Mouse (Mus musculus): ENCODE measurements around the gene Smim22.

Smim22 gene

DNA sequence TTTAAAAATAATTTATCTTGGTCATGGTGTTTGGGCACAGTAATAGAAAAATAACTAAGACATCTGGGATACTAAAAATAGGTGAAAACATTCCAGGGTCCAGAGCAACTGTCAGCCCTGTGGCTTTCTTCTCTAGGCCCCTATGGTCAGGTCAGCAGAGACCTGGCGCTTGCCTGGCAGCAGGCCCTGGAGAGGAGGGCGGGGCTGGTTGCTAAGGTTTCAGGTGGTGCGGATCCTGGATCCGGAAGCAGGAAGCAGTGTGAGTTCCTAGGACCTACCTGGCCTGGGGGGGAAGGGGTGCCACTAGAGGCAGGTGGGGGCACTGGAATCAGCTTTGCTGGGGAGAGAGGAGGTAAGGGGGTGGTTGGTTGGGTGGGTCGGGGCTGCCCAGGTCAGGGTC lies at the start of gene Smim22:
TSS of gene Smim22 (plus strand) at position 222 of the 400 bp plus-strand sequence.
- peak; percentile 81 for DNase-seq

DNA sequence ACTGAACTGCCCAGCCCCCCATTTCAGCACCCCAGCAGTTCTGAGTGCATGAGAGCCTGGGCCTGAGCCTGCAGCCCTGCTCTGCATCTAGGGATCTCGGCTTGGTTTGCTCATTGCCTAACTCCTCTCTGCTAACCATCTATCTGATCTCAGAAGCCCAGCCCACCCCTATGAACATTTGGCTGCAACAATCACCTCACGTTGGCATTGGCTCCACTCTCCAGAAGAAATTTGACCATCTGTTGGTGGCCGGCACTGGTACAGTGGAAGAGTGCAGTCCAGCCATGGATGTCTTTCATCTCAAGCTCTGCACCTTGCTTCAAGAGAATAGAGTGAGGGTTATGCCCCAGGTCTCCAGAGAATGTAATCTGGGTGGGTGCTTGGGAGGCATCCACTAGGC lies 49.6 kb upstream of the Smim22 start:
- DNase-seq: no peak

DNA sequence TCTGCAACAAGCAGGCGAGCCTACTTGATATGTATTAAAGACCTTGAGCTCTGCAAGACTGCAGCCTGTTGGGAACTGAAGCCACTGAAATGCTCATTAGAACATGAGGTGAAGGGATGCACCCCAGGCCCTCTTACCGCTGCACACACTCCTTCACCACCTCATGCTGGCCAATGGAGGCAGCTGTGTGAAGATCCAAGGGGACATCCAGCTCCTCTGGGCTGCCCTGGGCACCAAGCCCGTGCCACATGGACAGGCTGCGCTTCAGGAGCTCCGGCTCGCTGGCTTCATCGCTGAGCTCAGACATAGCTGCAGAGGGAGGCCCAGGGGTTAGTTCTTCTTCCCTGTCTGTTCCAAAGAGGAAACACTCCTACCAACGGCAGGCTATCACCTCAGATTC lies 46.8 kb upstream of the Smim22 start:
- no peak for DNase-seq

DNA sequence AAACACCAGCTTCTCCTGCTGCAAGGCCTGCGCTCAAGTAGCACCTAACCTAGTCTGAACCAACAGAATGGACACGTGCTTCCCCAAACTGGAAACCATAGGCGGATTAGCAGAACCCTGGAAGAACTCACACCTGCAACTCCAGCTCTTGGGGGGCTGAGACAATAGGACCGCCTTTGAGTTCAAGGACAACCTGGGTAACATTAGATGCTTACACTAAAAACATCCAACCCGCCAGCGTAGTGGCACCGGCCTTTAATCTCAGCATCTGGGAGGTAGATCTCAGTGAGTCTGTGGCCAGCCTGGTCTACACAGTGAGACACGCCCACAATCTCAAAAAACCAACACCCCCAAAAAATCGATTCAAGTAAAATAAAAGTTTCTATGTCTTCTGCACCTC lies 43.7 kb upstream of the Smim22 start:
- no peak for DNase-seq

DNA sequence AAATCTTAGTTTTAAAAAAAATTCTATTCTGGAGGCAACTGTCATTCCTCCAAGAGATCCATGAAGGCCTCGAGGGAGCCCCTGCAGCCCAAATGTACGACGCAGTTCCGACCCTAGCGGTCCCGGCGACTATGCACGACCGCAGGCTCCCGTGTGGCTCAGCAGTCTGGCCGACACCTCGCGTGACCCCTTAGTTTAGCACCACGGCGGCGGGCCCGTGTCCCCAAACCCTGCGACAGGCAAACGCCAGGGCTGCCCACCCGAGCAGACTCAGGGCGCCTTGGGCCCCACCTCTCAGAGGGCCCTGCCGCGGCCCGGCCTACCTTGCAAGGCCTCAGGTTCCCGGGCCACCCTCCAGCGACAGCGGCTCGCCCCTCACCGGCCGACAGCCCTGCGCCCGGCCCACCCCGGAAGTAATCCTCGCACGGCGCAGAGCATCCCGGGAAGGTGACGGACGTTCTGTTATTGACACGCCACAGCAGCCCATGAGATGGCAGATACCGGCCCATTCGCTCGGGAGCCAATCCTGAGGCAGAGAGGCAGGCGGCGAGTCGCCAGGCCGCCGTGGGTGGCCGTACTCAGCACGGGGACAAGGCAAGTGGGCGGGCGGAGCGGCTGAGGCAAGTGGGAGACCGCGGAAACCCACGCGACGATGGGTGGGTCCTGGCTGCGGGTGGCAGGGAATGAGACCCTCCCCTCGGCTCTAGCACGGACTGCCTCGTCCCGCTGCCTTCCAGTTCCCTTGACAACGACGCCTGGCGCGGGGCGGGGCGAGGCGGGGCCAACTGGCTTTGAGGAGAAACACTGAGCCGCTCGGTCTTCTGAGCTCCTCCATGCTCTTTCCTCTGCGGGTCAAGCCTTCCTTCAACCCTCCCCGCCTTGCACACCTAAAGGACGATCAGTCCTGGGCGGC lies 43.0 kb upstream of the Smim22 start, which contains the start of gene Anks3:
TSS of gene Anks3 (minus strand) at position 409 of the 913 bp plus-strand sequence.
- peak; percentile 97 for DNase-seq

DNA sequence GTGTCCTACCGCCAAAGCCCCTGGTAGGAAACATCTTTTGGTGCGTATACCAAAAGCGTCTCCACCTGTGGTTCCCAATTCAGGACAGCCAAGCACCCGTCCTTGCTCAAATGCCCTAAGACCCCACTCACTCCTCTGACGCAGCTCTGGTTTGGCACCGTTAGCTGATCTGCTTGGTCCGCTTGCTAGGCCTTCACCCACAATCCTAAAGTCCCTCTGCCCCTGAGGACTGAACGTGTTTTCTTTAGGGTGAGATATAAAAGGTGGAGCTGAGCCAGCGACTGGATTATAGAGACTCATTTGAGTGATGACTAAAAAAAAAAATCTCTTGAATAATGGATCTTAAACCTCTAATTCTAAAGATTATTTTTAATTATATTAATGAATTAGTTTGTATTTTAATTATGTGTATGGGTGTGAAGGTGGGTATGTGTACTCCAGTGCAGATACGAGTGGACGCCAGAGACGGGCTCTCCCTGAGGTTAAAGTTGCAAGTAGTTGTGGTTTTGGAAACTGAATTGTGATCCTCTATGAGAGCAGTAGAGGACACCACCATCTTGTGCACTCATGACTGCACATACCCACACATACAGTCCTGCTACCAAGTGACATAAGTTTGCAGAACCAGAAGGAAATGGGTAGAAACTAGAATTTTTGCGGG lies 42.2 kb upstream of the Smim22 start:
- no peak for DNase-seq

DNA sequence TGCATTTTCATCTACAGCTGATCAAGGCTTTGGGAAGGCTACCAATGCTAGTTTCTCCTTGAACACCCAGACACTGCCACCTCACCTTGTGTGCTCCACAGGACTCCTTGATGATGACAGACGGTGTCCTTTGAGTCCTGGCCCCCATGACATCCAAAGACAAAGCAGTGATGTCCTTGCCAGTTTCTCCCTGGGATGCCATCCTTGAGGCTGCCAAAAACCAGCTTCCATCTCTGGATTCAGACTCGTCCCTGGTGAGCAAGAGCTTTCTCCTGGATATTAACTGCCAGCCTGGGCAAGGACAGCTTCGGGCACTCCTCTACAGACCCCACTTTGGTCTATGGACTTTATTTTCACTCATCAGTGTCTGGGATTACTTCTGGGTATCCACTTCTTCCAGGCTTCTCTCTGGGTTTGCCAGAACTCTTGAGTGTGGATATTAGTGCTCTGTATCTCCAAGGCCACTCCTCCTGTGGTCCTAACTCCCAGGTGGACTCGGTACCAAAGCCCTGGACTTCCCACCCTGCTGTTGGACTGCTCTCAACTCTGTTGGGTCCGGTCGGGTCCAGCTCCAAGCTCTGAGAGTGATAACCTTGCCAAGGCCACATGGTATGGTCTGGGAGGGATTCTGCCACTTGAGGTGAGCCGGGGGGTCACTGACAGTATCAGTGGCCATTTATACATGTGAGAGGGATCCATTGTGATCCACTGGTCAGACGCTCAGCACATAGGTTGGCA lies 41.5 kb upstream of the Smim22 start:
- no peak for DNase-seq

DNA sequence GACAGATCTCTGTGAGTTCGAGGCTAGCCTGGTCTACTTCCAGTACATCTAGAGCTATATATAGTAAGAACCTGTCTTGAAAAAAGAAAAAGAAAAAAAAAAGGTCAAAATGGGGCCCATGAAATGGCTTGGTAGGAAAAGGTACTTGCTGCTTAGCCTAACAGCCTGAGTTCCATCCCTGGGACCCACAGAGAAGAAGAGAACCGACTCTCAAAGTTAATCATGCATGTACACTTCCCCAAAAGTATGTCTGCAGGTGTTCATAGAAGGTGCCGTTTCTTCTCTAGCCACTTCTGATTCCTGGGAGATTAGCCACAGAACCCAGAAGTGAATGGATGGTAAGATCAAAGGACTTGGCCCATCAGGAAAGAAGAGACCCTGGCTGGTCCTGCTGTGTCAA lies 38.7 kb upstream of the Smim22 start:
- no peak for DNase-seq

DNA sequence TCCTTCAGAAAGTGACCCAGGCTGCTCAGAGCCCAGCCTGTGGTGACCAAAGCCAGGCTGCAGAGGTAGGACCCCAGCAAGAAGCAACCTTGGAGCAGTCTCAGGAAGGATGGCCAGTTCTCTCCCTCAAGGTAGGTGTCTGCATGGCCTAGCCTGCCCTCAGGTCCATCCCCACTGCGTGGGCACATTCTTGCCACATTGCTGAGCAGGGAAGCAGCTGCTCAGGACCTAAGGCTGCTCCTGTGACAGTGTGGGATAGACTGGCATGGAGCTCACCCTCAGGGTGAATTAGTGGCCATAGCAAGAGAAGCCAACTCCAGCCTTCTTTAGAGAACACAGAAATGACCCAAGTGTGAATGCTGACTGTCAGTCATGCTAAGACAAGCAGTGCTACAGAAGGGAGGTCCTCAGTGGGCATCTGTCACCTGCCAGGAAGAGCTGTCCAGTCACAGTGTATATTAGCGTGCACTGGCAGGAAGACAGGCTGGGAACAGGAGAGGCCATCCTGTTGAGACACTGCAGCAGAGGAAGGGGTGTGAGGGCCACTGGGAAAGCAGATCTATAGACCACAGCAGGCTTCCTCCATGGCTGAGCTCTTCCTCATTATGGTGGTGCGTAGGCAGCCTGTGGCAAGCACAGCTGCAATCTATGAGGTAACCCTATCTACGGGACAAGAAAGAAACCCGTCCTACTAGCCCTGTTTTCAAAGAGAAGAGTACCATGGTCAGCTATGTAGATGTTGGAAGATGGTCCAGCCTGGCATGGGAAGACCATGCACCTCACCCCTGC lies 37.8 kb upstream of the Smim22 start:
- DNase-seq: no peak

DNA sequence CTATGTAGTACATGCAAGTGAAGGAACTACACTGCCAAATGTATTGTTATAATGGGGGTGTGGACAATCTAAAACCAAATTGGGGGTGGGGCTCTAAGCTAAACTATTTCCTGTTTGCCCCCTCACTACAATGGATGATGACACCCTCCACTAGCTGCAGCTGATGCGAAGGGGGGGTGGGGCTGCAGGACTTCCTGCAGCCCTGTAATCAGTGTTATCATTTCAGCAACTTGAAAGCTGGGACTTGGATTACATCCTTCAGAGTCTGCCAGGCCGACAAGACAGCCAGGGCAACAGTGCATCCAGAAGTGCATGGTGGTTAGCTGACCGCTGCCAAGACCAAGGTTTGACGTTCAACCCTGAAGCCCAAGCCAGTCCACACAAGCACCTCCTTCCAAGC lies 35.5 kb upstream of the Smim22 start:
- DNase-seq: no peak

DNA sequence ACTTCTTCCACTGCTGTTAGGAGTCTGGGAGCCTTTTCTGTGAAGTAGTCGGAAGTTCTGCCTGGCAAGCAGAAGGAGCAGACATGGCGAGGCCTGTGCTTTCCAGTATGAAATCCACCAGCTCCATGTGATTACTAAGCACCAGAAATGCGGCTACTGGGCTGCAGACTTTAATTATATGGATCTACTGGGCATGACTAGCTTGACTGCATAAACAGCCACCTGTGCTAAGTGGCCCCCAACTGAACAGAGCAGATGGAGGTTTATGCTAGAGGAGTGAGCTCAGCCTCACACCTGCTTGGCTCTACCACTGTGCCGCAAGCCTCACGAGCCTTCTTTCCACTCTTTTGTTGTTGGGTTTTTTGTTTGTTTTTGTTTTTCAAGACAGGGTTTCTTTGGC lies 32.6 kb upstream of the Smim22 start:
- no peak for DNase-seq

DNA sequence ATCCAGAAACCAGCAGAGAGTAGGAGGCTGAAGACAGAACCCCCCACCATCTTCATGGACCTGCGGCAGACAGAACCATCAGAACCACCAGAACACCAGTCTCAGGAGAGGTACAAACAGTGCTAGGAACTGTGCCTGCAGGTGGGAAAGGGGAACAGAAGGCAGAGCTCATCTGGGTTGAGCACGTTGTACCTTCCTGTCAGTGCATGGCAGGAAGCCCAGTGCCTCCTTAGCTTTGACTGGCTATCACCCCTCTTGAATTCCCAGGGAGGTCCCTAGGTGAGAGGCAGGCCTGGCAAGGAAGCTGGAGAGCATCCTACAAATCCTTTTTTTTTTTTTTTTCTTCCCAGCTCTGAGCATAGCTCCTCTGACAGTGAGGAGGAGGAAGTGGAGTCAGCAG lies 30.9 kb upstream of the Smim22 start:
- no peak for DNase-seq

DNA sequence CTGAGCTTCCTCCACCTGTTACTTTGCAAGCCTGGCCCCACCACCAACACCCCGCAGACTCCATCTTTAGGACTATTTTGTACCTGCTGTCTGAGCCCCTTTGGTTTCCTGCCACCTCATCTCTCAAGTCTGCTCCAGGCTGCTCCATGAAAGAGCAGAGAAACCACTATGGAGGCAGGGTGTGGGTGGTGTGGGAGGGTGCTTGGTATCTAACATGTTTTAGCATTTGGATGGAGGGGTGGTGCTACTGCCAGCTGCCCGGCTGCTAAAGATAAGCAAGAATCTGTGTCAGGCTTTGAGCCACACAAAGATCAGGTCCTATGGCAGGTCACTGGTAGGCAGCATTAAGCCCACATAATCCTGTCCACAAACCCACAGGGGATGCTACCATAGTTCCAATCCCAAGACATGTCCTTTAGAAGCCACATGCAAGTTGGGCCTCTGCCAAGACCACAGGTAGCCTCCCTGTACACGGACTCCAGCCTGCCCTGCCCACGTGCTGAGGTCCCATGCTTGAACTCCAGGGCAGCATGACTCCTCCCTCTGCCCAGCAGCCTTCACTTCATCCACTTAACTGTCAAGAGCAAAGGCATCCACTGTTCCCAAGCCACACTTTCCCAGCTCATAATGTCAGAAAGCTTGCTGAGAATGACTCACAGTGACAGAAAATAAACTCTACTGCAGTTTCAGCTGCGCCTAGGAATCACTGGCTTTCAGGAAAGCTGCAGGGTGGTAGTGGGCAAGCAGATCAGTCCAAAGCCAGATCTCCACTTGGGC lies 28.6 kb upstream of the Smim22 start:
- peak; percentile 16 for DNase-seq

DNA sequence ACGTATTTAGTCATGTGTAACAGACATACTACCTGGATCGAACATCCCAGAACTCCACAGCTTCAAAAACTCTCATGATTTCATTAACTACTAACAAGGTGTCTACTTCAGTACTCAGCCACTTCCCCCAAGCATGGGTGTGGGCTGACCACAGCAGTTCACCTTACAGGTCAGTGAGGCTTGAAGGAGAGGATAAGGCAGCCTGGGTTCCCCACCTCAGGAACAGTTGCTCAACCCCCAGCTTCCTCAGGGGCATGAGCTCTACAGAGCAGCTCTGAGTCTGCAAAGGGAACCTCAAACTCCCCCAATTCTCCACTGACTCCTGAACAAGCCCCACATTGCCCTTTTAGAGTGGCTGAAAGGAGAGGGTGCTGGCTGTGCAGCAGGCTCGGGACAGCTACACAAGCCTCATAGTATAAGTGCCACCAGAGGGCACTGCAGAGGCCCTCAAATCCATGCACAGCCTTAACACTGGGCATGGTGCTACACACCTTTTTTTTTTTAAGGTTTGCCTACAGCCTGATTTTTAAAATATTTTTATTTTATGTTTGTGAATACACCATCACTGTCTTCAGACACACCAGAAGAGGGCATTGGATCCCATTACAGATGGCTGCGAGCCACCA lies 27.2 kb upstream of the Smim22 start:
- peak; percentile 59 for DNase-seq

DNA sequence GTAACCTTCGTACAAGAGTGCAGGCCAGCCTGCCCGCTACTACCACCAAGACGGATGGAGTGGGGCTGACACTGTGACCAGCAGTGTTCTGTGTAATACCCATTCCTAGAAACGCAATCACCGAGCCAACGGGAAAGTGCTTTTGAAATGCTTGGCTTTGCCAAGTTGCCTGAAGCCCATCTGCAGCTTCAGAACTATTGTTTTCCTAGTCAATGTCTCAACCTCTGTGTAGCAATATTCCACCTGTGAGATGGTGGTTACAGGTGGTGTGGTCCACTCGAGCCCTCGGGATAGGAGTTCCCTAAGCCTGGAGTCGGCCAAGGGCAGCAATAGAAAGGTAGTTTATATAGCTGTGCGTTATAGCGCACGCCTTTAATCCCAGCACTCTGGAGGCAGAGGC lies 22.4 kb upstream of the Smim22 start:
- no peak for DNase-seq

DNA sequence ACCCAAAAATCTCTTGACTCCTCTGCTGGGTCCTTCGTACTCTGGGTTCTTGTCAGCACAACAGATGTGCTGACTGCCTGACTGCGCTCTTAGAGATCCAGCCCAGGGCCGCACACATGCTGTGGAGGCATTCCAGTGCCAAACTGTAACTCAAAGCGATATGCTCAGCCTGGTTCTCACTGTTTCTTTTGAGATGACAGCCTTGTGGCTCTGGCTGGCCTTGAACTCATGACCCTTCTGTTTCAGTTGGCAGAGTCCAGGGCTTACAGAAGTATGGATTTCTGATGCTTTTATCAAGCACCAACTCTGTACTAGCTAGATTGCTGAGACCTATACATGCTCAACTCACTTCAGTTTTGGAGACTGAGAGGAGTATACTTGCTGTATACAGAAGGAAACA lies 13.8 kb upstream of the Smim22 start:
- DNase-seq: no peak

DNA sequence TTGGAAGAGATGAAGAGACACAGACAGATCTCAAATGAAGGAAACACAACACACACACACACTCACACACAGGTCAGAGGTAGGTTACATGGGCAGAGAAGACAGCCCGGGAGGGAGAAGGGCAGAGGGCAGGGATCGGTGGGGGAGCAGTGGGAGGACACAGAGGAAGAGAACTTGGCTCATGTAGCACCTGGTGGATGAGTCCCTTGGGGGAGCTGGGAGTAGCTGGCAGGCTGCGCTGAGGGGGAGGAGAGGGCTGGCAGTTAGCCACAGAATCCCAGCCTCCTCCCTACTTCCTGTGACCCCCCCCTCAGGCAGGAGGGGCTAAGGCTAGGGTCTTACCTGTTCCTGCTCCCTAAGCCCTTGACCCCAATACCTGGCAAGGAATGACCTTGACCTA lies 9.5 kb upstream of the Smim22 start, which contains the start of gene Sept12:
TSS of gene Sept12 (minus strand) at position 300 of the 400 bp plus-strand sequence.
- no peak for DNase-seq

DNA sequence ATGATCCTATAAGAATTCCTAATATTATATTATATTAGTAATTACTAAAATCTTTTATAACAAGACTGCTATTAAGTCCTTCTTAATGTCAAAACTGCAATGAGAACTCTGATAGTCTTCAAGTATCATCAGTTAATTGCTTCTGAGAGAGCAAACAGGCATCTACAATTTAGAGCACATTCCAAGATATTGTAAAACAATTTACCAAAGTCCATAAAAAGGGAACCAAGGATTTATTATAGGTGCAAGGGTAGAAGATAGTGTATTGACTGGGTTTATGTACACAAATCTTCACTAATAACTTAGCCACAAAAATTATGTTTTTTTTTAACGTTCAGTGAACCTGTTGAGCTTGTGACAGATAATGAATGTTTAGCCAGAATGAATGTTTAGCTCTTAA lies 8.1 kb upstream of the Smim22 start:
- DNase-seq: no peak

DNA sequence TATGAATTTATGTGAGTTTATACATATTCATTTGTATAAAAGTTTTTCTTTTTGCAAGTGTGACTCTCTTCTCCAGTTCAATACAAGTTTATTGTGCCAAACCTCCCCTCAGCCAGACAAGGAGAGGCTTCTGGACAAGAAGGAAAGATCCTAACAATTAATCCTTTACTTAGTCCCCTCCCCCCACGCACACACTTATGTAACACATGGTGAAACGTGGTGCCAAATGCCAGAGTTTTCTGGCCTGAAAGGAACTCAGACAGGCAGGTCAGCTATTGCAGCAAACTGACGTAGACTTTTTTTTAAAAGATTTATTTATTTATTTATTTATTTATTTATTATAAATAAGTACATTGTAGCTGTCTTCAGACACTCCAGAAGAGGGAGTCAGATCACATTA lies 6.5 kb upstream of the Smim22 start:
- peak; percentile 45 for DNase-seq

DNA sequence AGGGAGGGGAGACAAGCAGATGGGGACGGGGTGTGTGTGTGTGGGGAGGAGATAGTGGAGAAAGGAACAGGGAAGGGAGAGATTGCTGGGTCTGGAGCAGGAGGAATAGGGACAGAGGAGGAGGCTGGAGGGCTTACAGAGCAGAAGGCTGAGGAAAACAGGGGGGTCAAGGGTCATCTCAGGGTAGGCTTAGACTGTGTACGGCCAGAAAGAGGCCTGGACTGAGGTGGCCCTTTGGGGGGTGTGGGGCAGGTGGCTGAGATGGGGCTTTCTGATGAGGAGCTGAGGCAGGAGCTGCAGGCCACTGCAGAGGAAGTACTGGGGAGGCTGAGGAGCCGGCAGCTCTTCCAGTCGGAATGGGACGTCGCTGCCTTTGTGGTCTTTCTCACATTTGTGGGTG lies 404 bp downstream of the Smim22 start:
- peak; percentile 23 for DNase-seq

DNA sequence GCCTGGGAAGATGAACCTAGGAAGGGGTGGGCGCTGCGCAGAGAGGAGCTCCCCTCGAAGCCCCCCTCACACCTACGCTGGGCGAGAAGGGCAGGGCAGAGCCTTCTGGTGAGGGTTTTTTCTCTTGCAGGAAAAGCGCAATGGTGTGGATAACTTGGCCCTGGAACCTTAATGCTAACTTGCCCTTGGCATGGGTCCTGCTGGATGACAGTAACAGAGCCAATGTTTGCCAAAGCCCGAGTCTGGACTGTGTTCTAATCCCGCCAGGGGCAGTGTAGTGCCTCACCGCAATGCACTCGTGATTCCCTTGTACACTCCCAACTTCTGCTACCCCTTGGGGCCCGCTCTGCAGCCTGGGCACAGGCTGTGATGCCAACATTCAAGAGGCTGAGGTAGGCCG lies 988 bp downstream of the Smim22 start:
- peak; percentile 64 for DNase-seq
